Mouse (Mus musculus) kidney, embryonic 15.5 days (tissue): Measurements from ENCODE around the gene Hgd. TPM values are rescaled to one million over a fixed set of nuclear protein-coding genes. Genes with fewer than 3 reads are reported as not detected.

ENCODE experiments used
- polyA plus RNA-seq: library from polyadenylated mRNA; unstranded; fragments of >200 nt; fragmentation: Nextera tagmentation; extraction: Ambion mirVana; gene quantifications from 2 replicates; pipeline ENCODE4 v1.2.1, GENCODE M21; 2015

Gene Hgd
- polyA plus RNA-seq, 1 experiment from 2014 or later = 4.0 TPM

Other genes starting within 250 kb of the Hgd start
- 2.9 and 3.2 TPM in 2 replicates for gene Stxbp5l, start 195.2 kb upstream of the Hgd start, polyA plus RNA-seq
- 27.6 and 27.9 TPM in 2 replicates for gene Gtf2e1, start 40.4 kb upstream of the Hgd start, polyA plus RNA-seq
- 22.3 and 23.6 TPM in 2 replicates for gene Rabl3, start 40.3 kb upstream of the Hgd start, polyA plus RNA-seq
- gene Ndufb4, start 74.3 kb downstream of the Hgd start, polyA plus RNA-seq = 57.1 and 74.5 TPM in 2 replicates
- 557 and 571 TPM in 2 replicates for gene Fstl1, start 196.7 kb downstream of the Hgd start, polyA plus RNA-seq